Mouse (Mus musculus): ENCODE results near the gene Lamp3. TPM values are rescaled to one million over a fixed set of nuclear protein-coding genes. Genes with fewer than 3 reads are reported as not detected.
A peak's percentile ranks its signal among the peaks of the same experiment; 100 is the strongest.
"Not testable (repeated sequence)": the region's sequence is repeated elsewhere in the genome, so short reads cannot be mapped to it uniquely, and the experiment has no call there.

Lamp3 gene
- 0.12 TPM for polyA plus RNA-seq (2021)

DNA sequence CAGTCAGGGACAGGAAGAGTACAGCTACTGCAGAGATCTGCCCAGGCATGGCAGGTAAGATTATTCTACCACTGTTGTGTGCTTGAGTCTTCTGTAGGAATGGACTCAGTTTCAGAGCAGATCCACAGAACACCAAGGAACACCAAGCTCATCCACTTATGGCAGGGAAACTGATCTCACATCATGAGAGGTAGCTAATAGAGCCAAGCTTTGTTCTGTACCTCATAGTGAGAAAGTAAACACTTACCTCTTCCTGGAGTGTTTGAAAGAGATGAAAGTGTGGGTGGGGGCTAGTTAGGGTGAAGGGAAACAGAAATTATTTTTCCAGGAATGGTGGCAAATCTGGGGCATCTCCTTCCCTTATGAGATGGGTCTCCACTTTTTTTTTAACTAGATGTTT is at the start of gene Lamp3:
TSS of gene Lamp3 (minus strand) at position 160 of the 400 bp plus-strand sequence.
- no peak for DNase-seq (ENCODE audit: low read depth, low spot score)
- ATAC-seq = no peak
- POLR2A ChIA-PET = no interaction called here

GRCm38 (mm10) chr16:19732896-19733295 is 26.7 kb upstream of the Lamp3 start:
- CTCF ChIA-PET = no interaction called here
- POLR2A ChIA-PET = no interaction called here
- no peak for DNase-seq (ENCODE audit: low read depth, low spot score)
- in situ Hi-C loops (cut with MboI; ENCODE audit: low pct_unique_long_range_greater_than_20kb) = loop anchor here (25.0 kb wide), 1 partner anchor 354 kb away; the partner anchor contains the start of gene Klhl24
- peaks cover 23% of the 10 kb centered on the region for H3K27me3 ChIP-seq
- no peak for TF ChIP-seq CTCF (IDR thresholded peaks at IDR 0.05)
- no peak for ATAC-seq

More for the DNA sequence above, at the start of gene Lamp3:
- no peak for TF ChIP-seq CTCF (IDR thresholded peaks at IDR 0.05)
- in situ Hi-C loops (cut with MboI; ENCODE audit: low pct_unique_long_range_greater_than_20kb) = loop anchor here (25.0 kb wide), 1 partner anchor 481 kb away; no protein-coding TSS in a partner anchor
- CTCF ChIA-PET = no interaction called here
- peaks cover 55% of the 10 kb centered on the region for H3K27me3 ChIP-seq

DNA sequence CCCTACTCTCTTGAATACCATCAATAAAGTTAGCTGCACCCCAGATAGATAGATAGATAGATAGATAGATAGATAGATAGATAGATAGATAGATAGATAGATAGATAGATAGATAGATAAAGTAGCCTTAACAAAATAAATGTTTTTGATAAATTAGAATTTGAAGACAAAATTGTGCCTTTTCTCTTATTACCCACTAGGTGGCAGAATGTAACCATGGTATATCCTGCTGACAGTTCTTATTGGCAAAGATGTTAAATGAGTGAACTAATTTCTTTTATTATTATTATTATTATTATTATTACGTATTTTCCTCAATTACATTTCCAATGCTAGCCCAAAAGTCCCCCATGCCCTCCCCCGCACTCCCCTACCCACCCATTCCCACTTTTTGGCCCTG is 18.0 kb upstream of the Lamp3 start:
- in situ Hi-C loops (cut with MboI; ENCODE audit: low pct_unique_long_range_greater_than_20kb) = loop anchor here (5.0 to 25.0 kb wide), 2 partner anchors 113 to 463 kb away; no protein-coding TSS in a partner anchor
- POLR2A ChIA-PET; DNase-seq (ENCODE audit: low read depth, low spot score); H3K27me3 ChIP-seq; CTCF ChIA-PET; ATAC-seq: not testable (repeated sequence)
- peak; percentile 22 for TF ChIP-seq CTCF (IDR thresholded peaks at IDR 0.05)

DNA sequence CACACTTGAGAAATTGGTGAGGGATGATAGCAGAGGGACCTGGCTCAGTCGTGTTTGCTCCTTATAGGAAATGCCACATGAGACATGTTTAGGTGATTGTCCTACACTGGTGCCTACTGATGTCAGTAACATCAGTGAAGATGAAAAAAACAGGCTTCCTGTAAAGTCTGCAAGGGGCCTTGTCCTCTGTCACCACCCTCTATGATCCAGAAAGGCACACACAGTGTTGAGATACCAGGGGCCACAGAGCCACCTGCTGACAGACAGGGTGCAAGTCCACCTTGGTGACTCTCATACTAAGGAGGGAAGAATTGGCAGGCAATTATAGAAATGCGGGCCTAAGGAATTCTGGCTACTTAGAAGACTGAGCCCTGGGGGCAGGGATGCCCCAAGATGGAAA is 14.8 kb upstream of the Lamp3 start:
- POLR2A ChIA-PET = no interaction called here
- no peak for ATAC-seq

DNA sequence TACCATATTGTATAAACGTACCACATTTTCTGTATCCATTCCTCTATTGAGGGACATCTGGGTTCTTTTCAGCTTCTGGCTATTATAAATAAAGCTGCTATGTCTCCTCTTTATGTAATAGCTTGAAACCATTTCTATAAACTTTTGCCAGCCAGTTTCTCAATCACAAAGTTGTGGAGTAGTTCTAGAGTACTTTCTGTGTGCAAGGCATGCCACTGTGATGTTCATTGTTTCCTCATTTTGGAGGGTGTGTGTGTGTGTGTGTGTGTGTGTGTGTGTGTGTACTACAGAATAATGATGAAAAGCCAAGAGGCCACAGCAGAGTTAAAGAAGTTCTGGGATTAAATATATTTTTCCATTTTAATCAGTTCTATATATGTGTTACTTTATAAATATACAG is 1.2 kb upstream of the Lamp3 start:
- CTCF ChIA-PET = no interaction called here
- no peak for TF ChIP-seq CTCF (IDR thresholded peaks at IDR 0.05)
- POLR2A ChIA-PET = no interaction called here
- DNase-seq (ENCODE audit: low read depth, low spot score) (no peak), ATAC-seq (no peak)
- in situ Hi-C loops (cut with MboI; ENCODE audit: low pct_unique_long_range_greater_than_20kb) = loop anchor here (25.0 kb wide), 1 partner anchor 480 kb away; no protein-coding TSS in a partner anchor
- peaks cover 43% of the 10 kb centered on the region for H3K27me3 ChIP-seq

More for the DNA sequence above, 14.8 kb upstream of the Lamp3 start:
- no peak for DNase-seq (ENCODE audit: low read depth, low spot score)
- TF ChIP-seq CTCF (IDR thresholded peaks at IDR 0.05) = no peak
- in situ Hi-C loops (cut with MboI; ENCODE audit: low pct_unique_long_range_greater_than_20kb) = loop anchor here (5.0 to 25.0 kb wide), 2 partner anchors 116 to 466 kb away; no protein-coding TSS in a partner anchor
- H3K27me3 ChIP-seq = peaks cover 12% of the 10 kb centered on the region
- CTCF ChIA-PET = no interaction called here

DNA sequence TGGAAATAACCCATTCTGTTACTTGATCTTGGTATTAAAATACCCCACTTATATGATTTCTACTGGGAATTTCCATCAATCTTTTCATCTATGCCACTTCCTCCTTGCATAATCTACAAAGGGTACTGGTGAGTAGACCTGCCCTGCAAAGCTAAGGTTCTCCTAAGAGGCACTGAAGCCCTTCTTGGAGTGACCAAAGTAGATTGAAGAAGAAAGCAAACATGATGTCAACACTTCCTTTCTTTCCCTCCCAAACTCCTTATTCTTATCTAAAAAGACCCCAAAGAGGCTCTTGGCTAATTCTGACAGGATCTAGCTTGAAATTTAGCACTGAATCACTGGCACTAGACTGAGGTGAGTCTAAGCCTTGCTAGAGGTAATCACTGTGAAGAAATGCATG is 7.0 kb downstream of the Lamp3 start:
- in situ Hi-C loops (cut with MboI; ENCODE audit: low pct_unique_long_range_greater_than_20kb) = no loop called here
- no peak for TF ChIP-seq CTCF (IDR thresholded peaks at IDR 0.05)
- POLR2A ChIA-PET = no interaction called here
- no peak for DNase-seq (ENCODE audit: low read depth, low spot score)
- CTCF ChIA-PET = no interaction called here
- ATAC-seq = no peak
- peaks cover 55% of the 10 kb centered on the region for H3K27me3 ChIP-seq

DNA sequence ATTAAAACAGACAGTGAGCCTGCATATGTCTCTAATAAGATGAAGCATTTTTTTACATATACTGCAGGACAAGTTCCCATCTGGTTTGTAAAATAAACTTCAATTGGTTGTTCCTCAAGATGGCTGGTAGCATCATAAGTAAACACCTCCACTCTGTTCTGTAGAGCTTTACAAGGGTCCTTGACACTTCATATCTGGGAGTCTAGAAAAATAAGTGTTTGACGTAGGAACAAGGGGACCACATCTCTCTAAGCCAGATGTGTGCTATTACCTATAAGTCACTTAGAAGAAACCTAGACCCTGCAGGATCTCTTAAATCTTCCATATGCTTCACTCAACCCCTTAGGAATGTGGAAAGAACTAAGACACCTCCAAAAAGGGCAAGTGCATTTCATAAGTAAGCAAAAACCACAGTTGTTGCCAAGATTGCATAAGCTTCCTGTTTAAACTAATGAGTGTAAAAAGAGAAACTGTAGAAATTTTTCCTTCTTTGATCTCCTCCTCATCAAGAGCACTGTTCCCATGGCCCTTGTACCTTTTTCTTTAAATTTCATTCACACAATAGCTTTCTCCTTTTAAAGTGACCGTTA is 35.3 kb downstream of the Lamp3 start:
- DNase-seq (ENCODE audit: low read depth, low spot score) (no peak), ATAC-seq (no peak)
- CTCF ChIA-PET = no interaction called here
- POLR2A ChIA-PET = no interaction called here
- in situ Hi-C loops (cut with MboI; ENCODE audit: low pct_unique_long_range_greater_than_20kb) = no loop called here
- no peak for TF ChIP-seq CTCF (IDR thresholded peaks at IDR 0.05)
- H3K27me3 ChIP-seq = peaks cover 47% of the 10 kb centered on the region

GRCm38 (mm10) chr16:19666312-19666711 is 39.9 kb downstream of the Lamp3 start:
- H3K27me3 ChIP-seq = peaks cover 23% of the 10 kb centered on the region
- peak; percentile 39 for TF ChIP-seq CTCF (IDR thresholded peaks at IDR 0.05)
- CTCF ChIA-PET = no interaction called here
- POLR2A ChIA-PET = no interaction called here
- DNase-seq (ENCODE audit: low read depth, low spot score) = no peak
- in situ Hi-C loops (cut with MboI; ENCODE audit: low pct_unique_long_range_greater_than_20kb) = no loop called here
- ATAC-seq = no peak

GRCm38 (mm10) chr16:19629816-19630215 is 76.4 kb downstream of the Lamp3 start, which contains the start of gene Olfr171:
Gene Olfr171 (minus strand): TSS chr16:19629916.
- H3K27me3 ChIP-seq = peaks cover 15% of the 10 kb centered on the region
- in situ Hi-C loops (cut with MboI; ENCODE audit: low pct_unique_long_range_greater_than_20kb) = no loop called here
- ATAC-seq (no peak), DNase-seq (ENCODE audit: low read depth, low spot score) (no peak)
- TF ChIP-seq CTCF (IDR thresholded peaks at IDR 0.05) = no peak
- CTCF ChIA-PET = no interaction called here
- POLR2A ChIA-PET = no interaction called here

DNA sequence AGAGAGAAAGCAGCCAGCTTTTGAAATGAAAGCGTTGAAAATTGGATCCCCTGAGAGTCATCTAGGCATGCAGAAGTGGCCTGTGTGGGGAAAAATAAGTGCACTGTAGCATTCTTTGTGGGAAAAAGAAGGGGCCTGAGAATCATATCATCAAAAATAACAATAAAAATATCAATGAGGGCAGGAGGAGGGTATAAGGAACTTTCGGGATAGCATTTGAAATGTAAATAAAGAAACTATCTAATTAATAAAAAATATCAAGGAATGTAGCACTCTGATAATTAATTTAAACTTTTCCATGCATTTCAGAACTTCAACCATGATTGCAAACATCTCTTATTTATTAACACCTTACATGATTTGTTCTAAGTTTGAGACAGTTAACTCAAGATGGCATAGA is 94.4 kb downstream of the Lamp3 start, which contains the start of gene Olfr170:
TSS of gene Olfr170 (minus strand) at position 101 of the 400 bp plus-strand sequence.
- DNase-seq (ENCODE audit: low read depth, low spot score); POLR2A ChIA-PET: not testable (repeated sequence)
- in situ Hi-C loops (cut with MboI; ENCODE audit: low pct_unique_long_range_greater_than_20kb) = loop anchor here (5.0 kb wide), 1 partner anchor 44 kb away; no protein-coding TSS in a partner anchor

More for the DNA sequence above, 94.4 kb downstream of the Lamp3 start, which contains the start of gene Olfr170:
- ATAC-seq, CTCF ChIA-PET, H3K27me3 ChIP-seq: not testable (repeated sequence)

Other genes starting within 250 kb of the Lamp3 start
- gene Olfr166, start 222.7 kb downstream of the Lamp3 start, polyA plus RNA-seq (2021) = not detected
- not detected for gene Olfr167, start 184.1 kb downstream of the Lamp3 start, polyA plus RNA-seq (2021)
- gene Olfr168, start 170.8 kb downstream of the Lamp3 start, polyA plus RNA-seq (2021) = not detected
- gene Olfr169, start 134.6 kb downstream of the Lamp3 start, polyA plus RNA-seq (2021) = not detected
- gene Olfr170, start 94.5 kb downstream of the Lamp3 start, polyA plus RNA-seq (2021) = not detected
- not detected for gene Olfr171, start 76.5 kb downstream of the Lamp3 start, polyA plus RNA-seq (2021)
- gene B3gnt5, start 53.8 kb upstream of the Lamp3 start, polyA plus RNA-seq (2021) = not detected